Mouse (Mus musculus): ENCODE measurements around the gene Gm3045.

Gm3045 gene

DNA sequence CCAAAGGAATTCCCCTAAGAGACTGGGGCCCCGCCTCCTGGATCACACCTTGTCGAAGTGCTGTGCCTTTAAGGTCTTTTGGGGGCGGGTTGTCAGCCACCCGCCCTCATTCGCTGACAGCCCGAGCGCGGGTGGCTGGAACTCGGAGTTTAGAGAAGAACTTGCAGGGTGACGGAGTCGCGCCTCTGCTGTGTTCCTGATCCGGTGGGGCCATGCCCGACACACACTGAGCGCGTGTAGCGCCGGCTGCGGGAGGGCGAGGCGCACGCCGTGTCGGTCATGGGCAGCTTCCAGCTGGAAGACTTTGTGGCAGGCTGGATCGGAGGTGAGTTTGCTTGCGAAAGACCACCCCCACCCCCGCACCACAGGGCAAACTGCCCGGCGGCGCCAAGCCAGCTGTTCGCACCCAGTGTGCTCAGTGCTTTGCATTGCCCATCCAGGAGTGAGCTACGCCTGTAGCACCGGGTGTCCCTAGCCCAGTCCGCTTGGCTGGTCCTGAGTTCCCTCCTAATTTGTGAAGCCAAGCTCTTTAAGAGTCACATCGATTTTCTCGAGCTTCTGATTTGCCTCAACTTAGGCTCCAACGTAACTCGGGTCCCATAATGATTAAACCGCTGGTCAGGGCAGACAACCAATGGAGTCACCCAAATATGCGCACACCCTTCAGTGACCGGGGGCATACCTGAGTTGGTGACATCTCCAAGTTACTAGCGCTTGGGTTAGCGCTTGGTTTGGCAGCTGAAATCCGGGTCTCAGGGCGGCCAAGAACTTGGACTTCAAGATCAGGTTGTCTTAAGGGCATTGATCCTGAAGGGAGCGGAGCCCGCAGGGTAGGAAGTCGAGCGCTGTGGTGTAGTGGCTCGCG, 12.0 kb downstream of the Gm3045 start, which contains the start of gene Slc25a48:
Slc25a48 (plus strand) TSS at position 145 of the 865 bp plus-strand sequence.
- DNase-seq = peak; percentile 53

DNA sequence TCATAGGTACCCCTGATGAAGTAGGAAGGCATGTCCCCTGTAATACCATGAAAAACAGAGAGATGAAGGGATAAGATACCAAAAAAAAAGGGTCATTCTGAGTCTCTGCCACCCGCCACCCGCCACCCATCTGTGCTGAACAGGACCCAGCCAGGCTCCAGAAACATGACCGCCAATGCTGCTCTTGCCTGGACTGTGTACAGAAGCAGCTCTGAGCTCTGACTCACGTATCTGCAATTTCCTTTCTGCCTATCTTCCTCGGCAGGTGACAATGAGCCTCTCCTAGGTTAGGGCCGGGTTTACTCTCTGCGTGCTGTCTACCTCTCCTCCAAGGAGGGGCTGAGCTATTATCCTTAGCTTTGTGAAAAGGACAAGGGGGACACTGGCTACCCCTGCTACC, 17.0 kb downstream of the Gm3045 start:
- DNase-seq = no peak

DNA sequence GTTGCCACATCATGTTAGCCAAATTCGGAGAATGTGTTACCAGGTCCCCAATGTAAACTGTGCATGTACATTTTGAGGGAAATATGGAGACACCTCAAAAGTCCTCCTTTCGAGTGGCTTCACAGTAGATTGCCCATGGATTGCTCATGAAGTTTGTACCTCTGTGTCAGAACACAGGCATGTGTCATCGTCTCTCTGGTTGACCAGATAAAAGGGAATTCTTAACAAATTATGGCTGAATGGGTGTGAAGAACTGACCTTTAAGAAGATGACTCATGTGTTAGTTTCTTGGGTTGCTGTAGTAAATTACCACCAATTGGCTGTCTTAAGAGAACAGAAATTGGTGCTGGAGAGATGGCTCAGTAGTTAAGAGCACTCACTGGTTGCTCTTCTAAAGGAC, 17.7 kb downstream of the Gm3045 start:
- DNase-seq = no peak

DNA sequence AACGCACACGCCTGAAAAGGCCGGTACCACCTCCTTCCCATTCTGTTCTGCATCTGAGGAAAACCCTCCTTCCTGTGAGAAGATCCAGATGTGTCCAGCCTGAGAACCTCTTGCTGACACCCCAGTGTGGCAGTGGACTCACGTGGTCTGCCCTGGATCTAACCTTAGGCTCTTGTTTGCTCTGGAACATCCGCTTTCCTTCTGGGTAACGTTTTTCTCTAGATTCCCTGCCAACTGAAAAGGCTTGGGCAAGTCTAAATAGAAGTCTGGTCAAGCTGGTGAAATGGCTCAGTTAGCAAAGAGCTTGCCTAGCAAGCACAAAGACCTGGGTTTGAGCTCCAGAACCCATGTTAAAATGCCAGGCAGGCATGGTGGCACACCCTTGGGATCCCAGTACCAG, 18.6 kb downstream of the Gm3045 start:
- no peak for DNase-seq

DNA sequence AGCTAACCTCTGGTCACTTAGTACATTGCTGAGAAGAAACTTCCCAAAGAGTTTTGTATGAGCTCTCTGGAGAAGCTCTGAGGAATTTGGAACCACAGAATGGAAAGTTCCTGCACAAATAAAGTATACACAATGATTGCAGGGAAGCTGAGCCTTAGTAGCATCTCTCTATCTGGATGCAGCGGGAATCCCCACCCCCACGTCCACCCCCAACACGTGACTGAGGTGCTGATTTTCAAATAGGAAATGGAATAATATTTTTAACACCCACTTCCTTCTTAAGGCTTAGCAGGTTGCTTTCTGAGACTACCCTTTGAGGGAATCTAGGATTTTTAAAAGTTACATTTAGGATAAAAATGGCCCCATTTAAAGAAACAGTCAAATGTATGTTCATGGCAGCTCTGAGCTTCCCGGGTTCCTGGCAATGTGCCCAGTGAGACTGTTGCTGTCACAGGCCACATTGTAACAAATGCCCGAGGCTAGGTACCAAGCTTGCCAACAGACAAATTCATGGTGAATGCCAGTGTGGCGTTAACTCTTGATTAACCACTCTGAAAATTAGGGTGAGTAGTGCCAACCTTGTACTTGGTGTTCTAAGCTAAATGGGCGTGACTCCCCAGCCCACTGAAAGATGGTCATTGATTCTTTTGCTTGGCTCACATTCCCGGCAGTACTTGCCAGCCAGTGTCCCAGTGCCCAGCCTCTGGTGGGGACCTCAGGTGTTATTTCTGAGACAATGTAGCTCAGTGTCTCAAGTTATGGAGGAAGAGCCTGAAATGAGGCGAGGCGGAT, 23.0 kb downstream of the Gm3045 start:
- peak; percentile 81 for DNase-seq

DNA sequence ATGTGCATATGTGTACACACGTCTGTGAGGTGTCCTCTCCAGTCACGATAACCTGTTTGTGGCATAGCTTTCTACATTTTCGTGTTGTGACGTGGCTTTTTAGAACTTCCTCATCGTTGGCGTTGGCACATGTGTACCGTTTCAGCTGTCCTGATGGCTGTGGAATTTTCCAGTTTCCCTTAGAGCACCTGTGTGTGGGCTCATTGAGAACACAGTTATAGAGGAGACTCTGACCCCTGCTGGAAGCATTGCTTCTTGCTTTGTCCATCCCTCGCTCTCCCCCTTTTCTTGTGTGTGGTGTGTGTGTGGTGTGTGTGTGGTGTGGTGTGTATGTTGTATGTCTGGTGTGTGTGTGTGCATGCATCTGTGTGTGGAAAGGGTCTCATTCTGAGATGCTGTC, 23.6 kb downstream of the Gm3045 start:
- no peak for DNase-seq

DNA sequence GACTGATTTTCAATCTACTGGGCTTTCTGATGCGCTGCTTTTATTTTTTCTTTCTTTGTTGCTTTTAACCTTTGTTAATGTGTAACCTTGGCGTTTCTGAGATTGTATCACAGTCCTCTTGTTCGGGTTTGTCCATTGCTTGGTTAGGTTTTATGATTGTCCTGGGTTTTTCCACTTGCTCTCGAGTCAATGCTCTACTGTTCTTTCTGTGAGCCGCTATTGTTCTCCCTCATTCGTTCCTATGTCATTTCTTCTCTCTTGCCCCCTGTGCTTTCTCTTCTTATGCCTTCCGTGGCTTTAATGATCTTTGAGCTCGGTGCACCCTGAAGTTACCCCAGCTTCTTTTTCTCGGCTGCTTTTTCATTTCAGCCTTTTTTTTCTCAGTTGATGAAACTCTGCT, 31.6 kb downstream of the Gm3045 start:
- no peak for DNase-seq

DNA sequence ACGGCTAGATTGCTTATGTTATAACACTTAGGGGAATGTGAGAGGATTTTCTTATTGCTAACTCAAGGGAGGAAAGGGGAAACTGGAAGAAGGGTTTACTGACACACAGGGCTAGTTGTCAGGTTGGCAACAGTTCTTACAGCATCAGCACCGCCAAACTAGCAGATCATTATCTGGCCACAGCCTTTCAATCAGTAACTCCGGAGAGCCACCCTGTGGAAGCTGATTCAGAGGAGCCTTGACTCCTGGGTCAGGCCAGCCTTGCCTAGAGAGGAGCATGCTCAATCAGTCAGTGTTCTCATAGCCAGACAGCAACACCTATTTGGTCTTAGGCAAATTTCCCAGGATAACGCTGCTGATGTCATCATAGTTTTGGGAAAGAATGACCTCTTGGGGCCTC, 35.1 kb downstream of the Gm3045 start:
- DNase-seq = no peak

DNA sequence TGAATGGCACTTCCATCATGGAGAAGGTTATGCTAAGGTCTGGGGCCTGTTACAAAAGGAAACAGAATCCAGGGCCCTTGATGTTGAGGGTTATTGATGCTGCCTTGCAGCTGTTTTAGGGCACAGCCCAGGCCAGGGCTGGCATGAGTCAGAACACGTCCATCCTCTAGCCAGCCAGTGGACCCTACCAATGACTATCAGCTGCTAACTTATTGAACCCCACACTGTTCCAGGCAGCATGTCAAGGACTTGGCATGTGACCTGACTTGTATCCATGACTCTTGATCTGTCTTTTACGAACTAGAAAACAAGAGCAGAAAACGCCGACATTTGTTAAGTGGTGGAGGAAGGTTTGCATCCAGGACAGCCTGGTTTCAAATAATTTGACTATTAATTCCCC, 36.4 kb downstream of the Gm3045 start:
- DNase-seq = no peak

DNA sequence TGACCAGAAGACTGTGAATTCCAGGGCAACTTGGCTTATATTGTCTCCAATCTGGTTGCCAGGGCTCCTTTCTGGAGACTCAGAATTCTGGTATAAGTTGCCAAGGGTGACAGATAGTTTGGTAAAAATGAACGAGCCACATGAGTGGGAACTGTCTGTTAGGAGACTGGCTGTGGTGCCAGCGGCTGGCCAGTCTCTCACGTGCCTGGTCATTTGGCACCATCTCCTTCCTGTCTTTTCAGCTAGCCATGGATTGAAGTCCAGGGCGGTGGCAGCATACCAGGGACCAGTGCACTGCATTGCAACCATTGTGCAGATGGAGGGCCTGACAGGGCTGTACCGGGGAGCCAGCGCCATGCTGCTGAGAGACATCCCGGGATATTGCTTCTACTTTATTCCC, 36.9 kb downstream of the Gm3045 start:
- DNase-seq = no peak

DNA sequence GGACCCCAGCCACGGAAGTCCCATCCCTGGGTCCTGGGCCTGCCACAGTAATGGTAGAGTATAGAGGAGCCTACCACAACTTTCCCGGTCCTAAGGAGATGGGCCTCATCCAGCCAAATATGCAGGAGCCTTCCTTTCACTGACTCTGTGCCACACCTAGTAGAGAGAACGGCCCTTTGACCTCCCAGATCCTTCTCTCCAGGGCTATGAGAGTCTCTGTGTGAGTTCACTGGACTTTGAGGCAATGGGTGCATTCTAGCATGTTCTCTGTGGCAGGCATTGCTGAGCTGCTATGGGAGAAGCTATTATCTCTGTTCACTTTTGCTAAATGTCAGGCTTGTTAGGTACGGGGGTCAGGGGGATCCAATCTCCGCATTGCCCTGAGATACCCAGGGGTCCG, 37.4 kb downstream of the Gm3045 start:
- DNase-seq = no peak

DNA sequence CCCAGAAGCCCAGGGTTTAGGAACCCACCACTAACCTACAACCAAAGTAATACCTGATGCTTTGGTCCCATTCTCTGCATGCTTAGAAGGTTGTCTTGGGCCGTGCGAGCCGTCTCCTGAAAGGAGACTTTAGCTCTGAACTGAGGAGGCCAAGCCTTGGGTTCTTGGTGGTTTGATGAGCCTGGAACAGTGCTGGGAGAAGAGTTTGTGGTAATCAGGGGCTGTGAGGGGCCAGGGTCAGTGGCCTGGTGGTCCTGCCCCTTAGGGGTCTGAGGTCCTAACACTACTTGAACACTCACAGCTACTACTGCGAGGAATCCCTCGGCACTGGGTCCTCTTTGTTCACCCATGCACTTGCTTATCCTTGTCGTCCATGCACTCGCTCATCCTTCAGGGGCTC, 41.4 kb downstream of the Gm3045 start:
- no peak for DNase-seq

DNA sequence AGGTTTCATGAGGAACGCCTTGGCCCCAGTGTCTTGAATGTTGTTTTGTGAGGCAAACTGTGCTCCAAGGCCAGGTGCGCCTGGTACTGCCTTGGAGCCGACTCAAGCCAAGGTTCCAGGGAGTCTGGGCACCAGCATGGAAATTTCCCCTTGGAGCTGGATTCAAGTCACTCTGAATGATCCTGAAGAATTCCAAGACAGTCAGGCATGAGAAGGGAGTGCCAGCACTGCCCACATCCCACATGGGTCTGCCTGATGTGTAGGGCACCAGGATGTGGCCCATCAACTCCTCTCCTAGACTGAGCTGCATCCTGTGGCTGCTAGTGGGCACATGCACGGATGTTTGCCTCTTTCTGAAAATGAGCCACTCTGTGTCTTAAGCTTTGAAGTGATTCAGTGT, 42.1 kb downstream of the Gm3045 start:
- no peak for DNase-seq

DNA sequence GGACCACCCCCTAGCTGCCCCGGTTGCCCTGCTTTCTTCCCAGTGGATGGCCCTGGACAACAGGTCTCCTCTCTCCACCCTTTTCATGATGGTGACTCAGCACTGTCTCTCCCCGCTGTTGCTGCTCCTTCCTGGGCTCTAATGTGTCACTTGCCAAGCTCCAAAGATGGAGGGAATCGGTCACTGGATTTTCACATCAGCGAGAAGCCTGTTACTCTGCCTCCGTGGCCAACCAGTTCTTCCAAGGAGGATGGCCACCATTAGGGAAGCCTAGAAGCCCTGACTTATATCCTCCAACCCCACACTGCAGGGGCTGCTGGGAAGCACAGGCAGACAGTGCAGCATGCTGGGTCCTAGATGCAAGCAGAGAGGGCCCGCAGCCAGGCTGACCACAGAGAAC, 44.8 kb downstream of the Gm3045 start:
- DNase-seq = no peak

DNA sequence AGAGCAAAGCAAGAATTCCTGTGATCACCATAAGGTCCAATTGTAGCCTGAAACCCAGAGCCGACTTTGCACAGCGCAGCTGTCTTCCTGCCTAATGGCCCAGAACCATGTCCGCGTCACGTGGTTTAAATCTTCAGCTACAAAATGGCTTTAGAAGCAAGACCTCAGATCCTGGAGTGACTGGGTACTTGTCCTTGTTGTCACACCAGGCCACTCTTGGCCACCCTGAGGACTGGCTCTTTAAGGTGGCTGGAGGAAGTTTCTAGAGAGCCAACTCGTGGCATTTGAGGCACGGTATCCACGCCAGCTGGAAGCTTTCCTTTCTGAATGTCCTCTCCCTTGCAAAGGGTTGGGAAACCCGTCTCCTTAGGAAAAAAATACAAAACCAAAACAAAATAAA, 45.6 kb downstream of the Gm3045 start:
- DNase-seq = no peak

DNA sequence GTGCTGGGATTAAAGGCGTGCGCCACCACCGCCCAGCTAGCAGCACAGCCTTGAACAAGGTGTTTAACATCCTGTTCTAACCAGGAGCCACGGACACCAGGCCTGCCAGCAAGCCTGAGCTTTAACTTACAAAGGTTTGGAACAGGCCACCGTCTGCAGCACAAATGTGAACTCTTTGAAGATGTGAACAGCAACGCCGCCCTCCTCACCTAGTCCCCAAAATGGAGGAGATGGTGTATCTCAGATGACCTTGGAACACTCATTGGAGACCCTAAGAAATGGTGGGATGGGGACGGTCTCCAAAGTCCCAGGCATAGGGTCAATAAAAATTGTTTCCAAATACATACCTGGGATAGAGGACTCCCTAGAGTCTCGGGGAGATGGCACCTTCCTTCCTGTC, 46.3 kb downstream of the Gm3045 start:
- DNase-seq = no peak

DNA sequence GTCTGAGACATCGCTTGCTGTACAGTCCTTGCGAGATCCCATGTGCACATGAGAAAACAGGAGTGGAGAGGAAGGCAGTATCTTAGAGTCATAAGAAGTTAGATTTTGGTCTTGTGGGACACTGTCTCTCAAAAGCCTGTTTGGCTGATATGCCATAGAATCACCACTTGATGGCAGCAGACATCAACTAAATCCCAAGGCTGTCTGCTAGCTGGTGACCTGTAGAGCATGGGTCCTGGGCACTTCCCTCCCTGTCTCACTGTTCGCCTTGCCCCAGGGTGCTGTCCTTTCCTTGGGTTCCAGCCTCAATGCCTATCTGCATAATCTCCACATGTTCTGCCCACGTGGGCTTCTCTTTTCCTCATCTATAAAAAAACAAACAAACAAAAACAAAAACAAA, 49.0 kb downstream of the Gm3045 start:
- DNase-seq = peak; percentile 75

DNA sequence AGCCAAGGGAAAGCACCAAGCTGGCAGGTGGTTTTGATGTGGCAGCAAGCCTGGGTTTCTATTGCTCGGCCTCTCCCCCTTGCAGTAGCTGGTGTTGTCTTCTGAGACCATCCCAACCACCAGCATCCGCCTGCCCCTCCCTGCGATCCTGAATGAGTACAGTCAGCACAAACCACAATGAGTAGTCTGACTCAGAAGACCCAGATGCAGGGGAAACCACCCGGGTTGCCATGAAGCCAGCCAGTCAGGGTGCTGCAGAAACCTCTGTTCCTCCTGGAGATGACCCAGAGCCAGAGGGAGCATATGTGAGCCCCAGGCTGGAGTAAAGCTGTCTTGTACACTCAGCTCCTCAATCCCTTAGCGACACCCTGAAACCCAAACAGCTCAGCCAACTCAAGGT, 50.4 kb downstream of the Gm3045 start:
- no peak for DNase-seq

DNA sequence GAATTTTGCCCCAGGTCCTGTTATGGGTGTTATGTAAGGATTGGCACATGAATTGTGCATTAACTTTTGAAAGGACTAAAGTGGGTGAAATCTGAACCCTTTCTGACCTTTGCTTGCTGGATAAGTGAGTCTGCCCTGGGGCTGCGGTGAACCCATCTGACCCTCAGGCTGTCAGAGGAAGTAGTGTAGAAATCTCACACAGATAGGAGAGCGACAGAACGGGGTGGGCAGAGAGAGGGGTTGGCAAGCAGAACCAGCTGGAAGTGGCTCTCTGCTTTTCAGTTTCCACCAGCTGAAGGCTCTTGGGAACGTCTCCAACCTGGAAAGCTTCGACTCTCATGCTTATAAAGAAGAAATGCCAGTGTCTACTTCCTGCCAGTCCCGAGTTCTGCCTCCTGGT, 50.9 kb downstream of the Gm3045 start:
- DNase-seq = peak; percentile 30

DNA sequence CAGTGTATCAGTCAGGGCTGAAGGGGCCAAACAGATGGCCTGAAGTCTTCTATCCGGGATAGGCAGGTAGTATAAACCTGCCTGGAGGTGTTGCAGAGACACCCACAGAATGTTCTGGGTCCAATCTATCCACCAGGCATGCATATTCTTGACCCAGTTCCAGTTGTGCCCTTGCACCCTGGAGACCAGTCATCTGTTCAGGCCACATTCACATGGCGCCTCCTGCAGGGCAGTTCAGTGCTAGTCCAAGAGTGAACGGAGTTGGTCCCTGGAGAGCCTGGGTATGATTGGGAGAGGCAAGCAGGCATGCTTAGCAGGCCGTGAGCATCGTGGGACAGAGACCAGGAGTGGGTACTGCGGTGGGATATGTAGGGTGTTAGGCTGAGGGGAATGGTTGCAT, 51.6 kb downstream of the Gm3045 start:
- DNase-seq = peak; percentile 17

DNA sequence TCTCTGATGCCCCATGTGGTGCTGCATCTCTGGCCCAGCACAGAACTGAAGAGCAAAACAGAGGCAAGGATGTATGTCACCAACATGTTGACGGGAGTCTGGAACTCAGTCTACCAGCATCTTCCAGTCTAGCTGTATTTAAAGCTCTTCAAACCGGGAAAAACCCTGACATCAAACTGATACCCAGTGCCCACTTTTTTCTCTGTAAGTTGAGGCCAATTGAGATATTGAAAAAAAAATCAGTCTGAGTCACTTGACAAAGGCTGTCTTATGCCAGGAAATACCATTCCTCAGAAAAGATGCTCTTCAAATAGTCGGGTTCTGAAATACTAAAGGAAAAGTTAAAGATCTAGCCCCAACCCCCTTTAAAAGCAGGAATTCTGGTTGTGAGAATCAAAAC, 55.8 kb downstream of the Gm3045 start, which contains the start of gene Il9:
Il9 (minus strand) TSS at position 101 of the 400 bp plus-strand sequence.
- no peak for DNase-seq

Measured in retina, postnatal 1 day (tissue).